Mouse (Mus musculus) cerebellum, adult 2 months (tissue): ENCODE data around the gene Ccr4. TPM values are rescaled to one million over a fixed set of nuclear protein-coding genes. Genes with fewer than 3 reads are reported as not detected.
A peak's percentile ranks its signal among the peaks of the same experiment; 100 is the strongest.

Source experiments
- DNase-seq, 2 experiments: peaks; one replicate each; pipeline ENCODE4 v3.0.0; 2021
- H3K27ac ChIP-seq: fragments of 200-500 bp; 2 replicates; pipeline ENCODE4 v1.5.1; 2012; ENCODE audit warnings: low read length, control low read depth, inconsistent platforms; ENCODE audit not compliant: insufficient read depth
- H3K27me3 ChIP-seq: fragments of 200-500 bp; 2 replicates; pipeline ENCODE4 v1.6.1; 2012; ENCODE audit warnings: inconsistent platforms, mild to moderate bottlenecking, low read length, moderate library complexity; ENCODE audit not compliant: control insufficient read depth, insufficient read depth
- H3K4me1 ChIP-seq: fragments of 200-500 bp; 2 replicates; pipeline ENCODE4 v1.6.1; 2011; ENCODE audit warnings: low read length; ENCODE audit not compliant: control insufficient read depth, insufficient read depth
- H3K4me3 ChIP-seq: fragments of 200-500 bp; replicated peaks from 2 replicates; pipeline ENCODE3; 2011; ENCODE audit warnings: mild to moderate bottlenecking, low read depth, low read length, control low read depth; ENCODE audit not compliant: insufficient read depth
- CTCF ChIP-seq: fragments of 200-500 bp; IDR thresholded peaks from 2 replicates; pipeline ENCODE4 v1.5.1; 2011; ENCODE audit warnings: low read depth, mild to moderate bottlenecking, control low read depth, low read length, moderate library complexity, borderline replicate concordance; ENCODE audit not compliant: insufficient read depth
- POLR2A ChIP-seq: fragments of 200-500 bp; IDR thresholded peaks from 2 replicates; pipeline ENCODE4 v1.6.1; 2011; ENCODE audit warnings: low read length, control low read depth, borderline replicate concordance; ENCODE audit not compliant: insufficient read depth
- WGBS: fragments of 180-500 bp; shearing (Covaris S2); methylation state at CpG from one replicate; pipeline ENCODE4 v1.1.7; 2018; 5-methylcytosine and 5-hydroxymethylcytosine counted together
- polyA plus RNA-seq: library from polyadenylated mRNA; depleted of rRNA; stranded (reverse); fragments of >200 nt; gene quantifications from 2 replicates; pipeline ENCODE4 v1.2.3, GENCODE M21; 2012

Ccr4 gene
- polyA plus RNA-seq, 1 experiment, result not detected

GRCm38 (mm10) chr9:114543882-114544753, 39.4 kb upstream of the Ccr4 start:
- no peaks in the 10 kb centered on the region; the same call in 1 of the 2 replicates for H3K27me3 ChIP-seq
- H3K27ac ChIP-seq, result no peak overlapping the region
- 0 out of 2 replicates have a peak, but pooled peaks cover 7% of the 10 kb centered on the region for H3K4me1 ChIP-seq
- peak; percentile 20 to 36 for DNase-seq
- 17% methylated on average over 17 of the region's 17 CpGs for WGBS
- H3K4me3 ChIP-seq, result no peak overlapping the region
- TF ChIP-seq CTCF (no peak), POLR2A (no peak)

DNA sequence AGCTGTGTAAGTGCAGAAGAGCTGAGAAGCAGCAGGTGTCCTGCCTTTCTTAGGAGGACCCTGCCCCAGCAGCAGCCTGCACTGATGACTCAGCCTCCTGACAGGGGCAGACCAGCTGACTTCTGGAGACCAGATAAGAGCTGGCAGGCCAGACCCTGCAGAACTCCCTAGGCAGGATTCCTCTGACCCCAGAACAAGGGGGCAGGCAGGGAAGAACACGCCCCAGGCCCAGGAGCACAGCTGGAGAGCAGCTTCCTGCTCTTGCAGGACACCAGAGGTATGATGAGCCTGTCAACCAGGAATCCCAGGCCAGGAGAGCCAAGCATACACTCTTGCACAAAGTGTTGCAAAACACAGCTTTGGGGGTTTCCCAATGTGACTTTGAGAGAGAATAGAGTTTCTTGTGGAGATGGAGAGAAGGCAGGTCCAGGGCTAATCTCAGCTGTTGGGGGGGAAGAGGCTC, 36.6 kb upstream of the Ccr4 start:
- Histone ChIP-seq H3K4me1 (0 out of 2 replicates have a peak, but pooled peaks cover 7% of the 10 kb centered on the region), H3K27ac (no peak overlapping the region), H3K4me3 (no peak overlapping the region), H3K27me3 (no peaks in the 10 kb centered on the region; the same call in 1 of the 2 replicates)
- TF ChIP-seq POLR2A, result no peak
- TF ChIP-seq CTCF, result no peak
- no peak for DNase-seq
- WGBS, result 79% methylated on average over 1 of the region's 1 CpGs

GRCm38 (mm10) chr9:114538996-114539563, 34.4 kb upstream of the Ccr4 start:
- no peak for TF ChIP-seq CTCF
- no peak for TF ChIP-seq POLR2A
- no peak overlapping the region for H3K4me3 ChIP-seq
- WGBS, result 58% methylated on average over 7 of the region's 7 CpGs
- no peak for DNase-seq
- H3K4me1 ChIP-seq, result 0 out of 2 replicates have a peak, but pooled peaks cover 2% of the 10 kb centered on the region
- no peak overlapping the region for H3K27ac ChIP-seq
- H3K27me3 ChIP-seq, result no peaks in the 10 kb centered on the region; the same call in 1 of the 2 replicates

GRCm38 (mm10) chr9:114536628-114537027, 31.9 kb upstream of the Ccr4 start:
- WGBS, result 67% methylated on average over 2 of the region's 2 CpGs
- H3K27ac ChIP-seq, result no peak overlapping the region
- no peak for DNase-seq
- H3K4me1 ChIP-seq, result no peaks in the 10 kb centered on the region
- no peak overlapping the region for H3K4me3 ChIP-seq
- H3K27me3 ChIP-seq, result no peaks in the 10 kb centered on the region; the same call in 1 of the 2 replicates
- TF ChIP-seq POLR2A, result no peak
- no peak for TF ChIP-seq CTCF

DNA sequence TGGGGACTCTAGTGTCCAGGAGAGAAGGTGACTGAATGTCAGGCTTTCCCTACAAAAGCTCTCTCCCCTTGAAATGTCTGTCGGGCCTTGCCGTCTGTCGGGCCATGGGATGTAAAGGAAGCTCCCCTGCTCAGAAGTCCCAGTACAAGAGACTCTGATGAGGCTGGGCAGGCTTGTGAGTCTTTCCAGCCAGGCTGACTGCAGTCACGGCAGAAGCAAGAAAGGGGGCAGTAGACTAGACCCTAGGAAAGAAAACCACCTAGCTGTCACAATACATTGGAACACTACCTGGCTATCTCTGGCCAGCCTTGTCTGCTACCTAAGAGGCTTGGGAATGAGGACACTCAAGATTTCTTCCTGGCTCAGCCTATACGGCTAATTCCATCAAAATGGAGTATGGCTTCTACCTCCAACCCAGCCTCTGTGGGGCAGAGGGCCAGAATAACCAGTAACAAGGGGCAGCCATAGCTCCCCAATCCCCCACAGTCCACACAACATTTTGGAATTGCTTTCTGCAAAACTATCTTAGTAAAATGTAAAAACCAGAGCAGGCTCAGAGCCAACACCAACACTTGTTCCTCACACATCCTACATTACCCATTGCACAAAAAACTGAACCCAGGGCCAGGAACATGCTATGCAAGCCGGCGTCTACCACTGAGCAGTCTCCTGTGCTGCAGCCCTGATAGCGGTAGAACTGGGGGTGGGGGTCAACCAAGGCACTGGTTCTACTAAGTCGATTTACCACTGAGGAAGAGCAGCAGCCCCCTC, 30.2 kb upstream of the Ccr4 start:
- no peak for TF ChIP-seq POLR2A
- TF ChIP-seq CTCF, result no peak
- Histone ChIP-seq H3K27me3 (no peaks in the 10 kb centered on the region; the same call in 1 of the 2 replicates), H3K27ac (no peak overlapping the region), H3K4me3 (no peak overlapping the region), H3K4me1 (no peaks in the 10 kb centered on the region)
- 82% methylated on average over 9 of the region's 9 CpGs for WGBS
- no peak for DNase-seq

- Histone ChIP-seq H3K4me3 (no peak overlapping the region), H3K4me1 (no peaks in the 10 kb centered on the region), H3K27me3 (no peaks in the 10 kb centered on the region; the same call in 1 of the 2 replicates), H3K27ac (no peak overlapping the region)
- DNase-seq, result no peak
- WGBS, result 89% methylated on average over 4 of the region's 4 CpGs
- TF ChIP-seq CTCF, result no peak
- no peak for TF ChIP-seq POLR2A
Measured at GRCm38 (mm10) chr9:114533848-114534247, 29.1 kb upstream of the Ccr4 start.

DNA sequence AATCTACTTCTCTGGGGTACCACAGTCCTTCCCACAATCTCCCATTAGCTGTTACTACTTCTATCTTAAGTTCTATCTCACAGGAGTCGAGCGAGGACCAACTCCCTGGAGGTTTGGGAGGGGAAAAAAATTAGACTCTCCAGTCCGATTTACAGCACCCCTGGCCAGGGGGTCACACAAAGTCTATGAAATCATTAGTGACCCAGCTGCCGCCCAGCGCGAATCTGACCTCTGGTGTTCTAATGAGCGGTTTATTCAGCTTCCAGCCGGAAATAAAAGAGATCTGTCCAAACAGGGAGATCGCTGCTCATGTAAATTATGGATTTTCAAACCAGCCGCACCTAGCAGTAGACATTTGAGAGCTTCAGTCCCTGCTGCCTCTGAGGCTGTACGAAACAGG, 26.6 kb upstream of the Ccr4 start:
- 40% methylated on average over 11 of the region's 11 CpGs for WGBS
- no peak for TF ChIP-seq POLR2A
- no peak for TF ChIP-seq CTCF
- Histone ChIP-seq H3K4me1 (no peaks in the 10 kb centered on the region), H3K27ac (no peak overlapping the region), H3K4me3 (no peak overlapping the region), H3K27me3 (no peaks in the 10 kb centered on the region; the same call in 1 of the 2 replicates)
- DNase-seq, result no peak
